Comparison of ENCODE assay signal across 8 mouse cellular contexts in genomic region chr9:36768156-36769047, GRCm38 (mm10). TPM values are rescaled to one million over a fixed set of nuclear protein-coding genes. Genes with fewer than 3 reads are reported as not detected.
DNase-seq lines count a peak whose midpoint lies in the region; ATAC-seq and TF ChIP-seq lines count a peak whose summit lies in the region.

No protein-coding gene starts in this region.

- peak; percentile 17 for ATAC-seq in intestine, embryonic 14.5 days (replicated peaks; ENCODE audit: low FRiP score, low TSS enrichment, low read depth)
- peak; percentile 24 for ATAC-seq in lung, postnatal 0 days

- H3K9ac ChIP-seq in intestine, embryonic 14.5 days (ENCODE audit: low read length) = peak overlapping the region; percentile 70
- peak overlapping the region; percentile 74 for H3K9ac ChIP-seq in lung, postnatal 0 days (replicated peaks; ENCODE audit: low read depth)

- 12% methylated on average over 25 of the region's 25 CpGs for WGBS in intestine, embryonic 14.5 days
- WGBS in lung, postnatal 0 days = 10% methylated on average over 25 of the region's 25 CpGs

- H3K4me3 ChIP-seq in intestine, embryonic 14.5 days (ENCODE audit: low read depth, low read length) = peak overlapping the region; percentile 71
- peak overlapping the region; percentile 61 for H3K4me3 ChIP-seq in lung, postnatal 0 days (ENCODE audit: low read depth, low read length)

- H3K9me3 ChIP-seq in intestine, embryonic 14.5 days (ENCODE audit: control insufficient read depth, low read length) = no peaks in the 10 kb centered on the region
- no peaks in the 10 kb centered on the region for H3K9me3 ChIP-seq in lung, postnatal 0 days (ENCODE audit: low read length)

- H3K4me2 ChIP-seq in intestine, embryonic 14.5 days (ENCODE audit: low read length) = peak overlapping the region; percentile 66
- peak overlapping the region; percentile 84 for H3K4me2 ChIP-seq in lung, postnatal 0 days (replicated peaks; ENCODE audit: low read depth, low read length)

- DNase-seq in right cerebral cortex, adult 2 months (ENCODE audit: low spot score in 2 of 2) = peak; percentile 53 to 67
- no peak for DNase-seq in right cerebral cortex, adult 18-20 months
- DNase-seq in cerebellum, adult 11-12 months = peak; percentile 52
- peak; percentile 37 to 52 for DNase-seq in frontal cortex, postnatal 14 days (ENCODE audit: low spot score in 2 of 2)
- DNase-seq in intestine, embryonic 14.5 days (ENCODE audit: low spot score) = peak; percentile 80
- peak; percentile 68 for DNase-seq in lung, postnatal 0 days (ENCODE audit: low spot score)
- peak; percentile 42 for DNase-seq in right cerebral cortex, postnatal 4 days
- DNase-seq in T-cell, adult 2 months (ENCODE audit: low spot score) = no peak

- TF ChIP-seq EP300 in lung, postnatal 0 days (IDR thresholded peaks at IDR 0.05) = 0 out of 2 replicates have a peak, but pooled peaks have one; percentile 12

- peaks cover 17% of the 10 kb centered on the region for H3K36me3 ChIP-seq in intestine, embryonic 14.5 days (ENCODE audit: control insufficient read depth, insufficient read depth, low read length)
- H3K36me3 ChIP-seq in lung, postnatal 0 days (ENCODE audit: insufficient read depth, low read length) = no peaks in the 10 kb centered on the region

- TF ChIP-seq CTCF in lung, postnatal 0 days (IDR thresholded peaks at IDR 0.05) = no peak

- no peaks in the 10 kb centered on the region for H3K27me3 ChIP-seq in intestine, embryonic 14.5 days (replicated peaks; ENCODE audit: control insufficient read depth, insufficient read depth, low read length)
- no peaks in the 10 kb centered on the region for H3K27me3 ChIP-seq in lung, postnatal 0 days (replicated peaks; ENCODE audit: insufficient read depth, low read length)

- peaks cover 5% of the 10 kb centered on the region for H3K4me1 ChIP-seq in intestine, embryonic 14.5 days (replicated peaks; ENCODE audit: control insufficient read depth, insufficient read depth, low read length)
- H3K4me1 ChIP-seq in lung, postnatal 0 days (ENCODE audit: insufficient read depth, low read depth, low read length) = peaks cover 8% of the 10 kb centered on the region; the same call in 1 of the 2 replicates

- peak overlapping the region; percentile 89 for H3K27ac ChIP-seq in intestine, embryonic 14.5 days (ENCODE audit: low read depth)
- H3K27ac ChIP-seq in lung, postnatal 0 days (ENCODE audit: low read length) = peak overlapping the region; percentile 94

RNA-seq across cellular contexts. Expression of gene Stt3a, which starts 0.9 kb away (rescaled TPM):
- polyA plus RNA-seq in intestine, embryonic 14.5 days (2014; fragmentation: Nextera tagmentation; extraction: Ambion mirVana) = 238 and 243 TPM in 2 replicates
- 138 and 158 TPM in 2 replicates for polyA plus RNA-seq in lung, postnatal 0 days (2015; fragmentation: Nextera tagmentation; extraction: Ambion mirVana)

RNA-seq across cellular contexts. Expression of gene Ei24, which starts 28.8 kb away (rescaled TPM):
- polyA plus RNA-seq in intestine, embryonic 14.5 days (2014; fragmentation: Nextera tagmentation; extraction: Ambion mirVana) = 49.0 and 50.9 TPM in 2 replicates
- polyA plus RNA-seq in lung, postnatal 0 days (2015; fragmentation: Nextera tagmentation; extraction: Ambion mirVana) = 78.8 and 81.5 TPM in 2 replicates

RNA-seq across cellular contexts. Expression of gene Chek1, which starts 41.5 kb away (rescaled TPM):
- 33.4 and 40.8 TPM in 2 replicates for polyA plus RNA-seq in intestine, embryonic 14.5 days (2014; fragmentation: Nextera tagmentation; extraction: Ambion mirVana)
- 3.4 and 4.0 TPM in 2 replicates for polyA plus RNA-seq in lung, postnatal 0 days (2015; fragmentation: Nextera tagmentation; extraction: Ambion mirVana)

RNA-seq across cellular contexts. Expression of gene Fez1, which starts 53.3 kb away (rescaled TPM):
- polyA plus RNA-seq in intestine, embryonic 14.5 days (2014; fragmentation: Nextera tagmentation; extraction: Ambion mirVana) = 21.9 and 25.3 TPM in 2 replicates
- polyA plus RNA-seq in lung, postnatal 0 days (2015; fragmentation: Nextera tagmentation; extraction: Ambion mirVana) = 2.5 and 3.5 TPM in 2 replicates

Comparison
In these comparisons a context has a peak if more than half of its experiments do, and no peak if none do; other contexts are left out.
1. DNase-seq: peak in right cerebral cortex, adult 2 months (2 of 2), cerebellum, adult 11-12 months (single experiment), frontal cortex, postnatal 14 days (2 of 2), intestine, embryonic 14.5 days (single experiment), lung, postnatal 0 days (single experiment) and right cerebral cortex, postnatal 4 days (single experiment); none in right cerebral cortex, adult 18-20 months (single experiment) and T-cell, adult 2 months (single experiment).